Mouse (Mus musculus) ES-E14 (cell line): ENCODE measurements at regions not wholly inside any gene's neighbourhood (a gene's known extent, or its start where the extent isn't known, plus 50 kb on each side); places are given as distances from the start of the nearest gene placed in this dataset.
A peak's percentile ranks its signal among the peaks of the same experiment; 100 is the strongest.

Experiments used
- DNase-seq: peaks from one replicate; pipeline ENCODE4 v3.0.0-alpha.2; 2013; ENCODE audit warnings: low read depth, low spot score
- H3K27ac ChIP-seq: 2 replicates; pipeline ENCODE4 v1.5.1; 2012; ENCODE audit warnings: low read depth, mild to moderate bottlenecking, low read length, moderate library complexity, mixed read lengths; ENCODE audit not compliant: poor library complexity, insufficient read depth, severe bottlenecking
- H3K36me3 ChIP-seq: 2 replicates; pipeline ENCODE4 v1.6.1; 2012; ENCODE audit warnings: mild to moderate bottlenecking, low read length, moderate library complexity, mixed read lengths; ENCODE audit not compliant: control insufficient read depth, poor library complexity, insufficient read depth, severe bottlenecking
- H3K4me1 ChIP-seq, 2 experiments: fragments of 150-350 bp in 1 of 2; sonication (generic) in 1 of 2; 2 replicates each; pipeline ENCODE4 v1.6.1; 2012; ENCODE audit warnings: low read length in 2 of 2, mild to moderate bottlenecking in 1 of 2, mixed read lengths in 1 of 2; ENCODE audit not compliant: control insufficient read depth in 2 of 2, insufficient read depth in 2 of 2, poor library complexity in 1 of 2
- H3K4me3 ChIP-seq, 2 experiments: fragments of 150-350 bp in 1 of 2; sonication (generic) in 1 of 2; 2 replicates each; pipeline ENCODE4 v1.5.1; 2012; ENCODE audit warnings: low read length in 2 of 2, low read depth in 1 of 2, mild to moderate bottlenecking in 1 of 2, mixed read lengths in 1 of 2; ENCODE audit not compliant: insufficient read depth in 1 of 2, poor library complexity in 1 of 2, severe bottlenecking in 1 of 2
- H3K9ac ChIP-seq: 2 replicates; pipeline ENCODE4 v1.6.1; 2012; ENCODE audit warnings: low read depth, mild to moderate bottlenecking, low read length, mixed read lengths; ENCODE audit not compliant: poor library complexity, insufficient read depth, severe bottlenecking
- H3K9me3 ChIP-seq: fragments of 150-350 bp; sonication (generic); 2 replicates; pipeline ENCODE4 v1.6.1; 2012; ENCODE audit warnings: low read depth, mild to moderate bottlenecking, low read length; ENCODE audit not compliant: control insufficient read depth, insufficient read depth
- CHD2 ChIP-seq: IDR thresholded peaks from 2 replicates; pipeline ENCODE4 v1.6.1; 2014; ENCODE audit warnings: mild to moderate bottlenecking, low read depth, low read length, inconsistent platforms
- HCFC1 ChIP-seq: IDR thresholded peaks from 2 replicates; pipeline ENCODE4 v1.6.1; 2012; ENCODE audit warnings: low read length, inconsistent platforms, borderline replicate concordance; ENCODE audit not compliant: insufficient read depth
- MAFK ChIP-seq: IDR thresholded peaks from 2 replicates; pipeline ENCODE4 v1.6.1; 2014; ENCODE audit warnings: mild to moderate bottlenecking, low read depth, low read length, inconsistent platforms; ENCODE audit not compliant: insufficient read depth
- ZC3H11A ChIP-seq: IDR thresholded peaks from 2 replicates; pipeline ENCODE4 v1.6.1; 2012; ENCODE audit warnings: low read depth, mild to moderate bottlenecking, inconsistent platforms, low read length, borderline replicate concordance
- ZNF384 ChIP-seq: IDR thresholded peaks from 2 replicates; pipeline ENCODE4 v1.6.1; 2012; ENCODE audit warnings: low read depth, low read length, inconsistent platforms
- in situ Hi-C, 2 experiments: fragments of 600-800 bp; cut with MboI; formaldehyde crosslinking; loops; one replicate each; pipeline ENCODE4 v1.15.1; 2025; ENCODE audit warnings: low sequenced_read_pairs in 2 of 2, inconsistent platforms in 1 of 2; ENCODE audit not compliant: unreplicated experiment in 2 of 2

GRCm38 (mm10) chr5:112018925-112019324 is 233.4 kb downstream of the Cryba4 start:
- Histone ChIP-seq H3K4me3 (no peak overlapping the region), H3K36me3 (no peaks in the 10 kb centered on the region), H3K4me1 (no peaks in the 10 kb centered on the region), H3K9me3 (no peaks in the 10 kb centered on the region), H3K9ac (no peak overlapping the region), H3K27ac (no peak overlapping the region)
- no peak for DNase-seq
- no peak for TF ChIP-seq HCFC1
- TF ChIP-seq ZNF384: no peak
- no peak for TF ChIP-seq CHD2
- TF ChIP-seq MAFK: no peak
- no peak for TF ChIP-seq ZC3H11A
- in situ Hi-C loops: no loop called here

GRCm38 (mm10) chr5:112020882-112021281 is 231.4 kb downstream of the Cryba4 start:
- Histone ChIP-seq H3K9ac (no peak overlapping the region), H3K4me1 (no peaks in the 10 kb centered on the region), H3K4me3 (no peak overlapping the region), H3K36me3 (no peaks in the 10 kb centered on the region), H3K27ac (no peak overlapping the region), H3K9me3 (no peaks in the 10 kb centered on the region)
- in situ Hi-C loops: no loop called here
- TF ChIP-seq CHD2 (no peak), ZNF384 (no peak), MAFK (no peak), ZC3H11A (no peak), HCFC1 (no peak)
- DNase-seq: no peak

- H3K4me3 ChIP-seq: no peak overlapping the region
- H3K27ac ChIP-seq: no peak overlapping the region
- H3K9ac ChIP-seq: no peak overlapping the region
- no peak for DNase-seq
- H3K4me1 ChIP-seq: no peaks in the 10 kb centered on the region
- no peaks in the 10 kb centered on the region for H3K9me3 ChIP-seq
- in situ Hi-C loops: no loop called here
- no peaks in the 10 kb centered on the region for H3K36me3 ChIP-seq
- TF ChIP-seq CHD2 (no peak), HCFC1 (no peak), ZC3H11A (no peak), MAFK (no peak), ZNF384 (no peak)
Observed at GRCm38 (mm10) chr5:112029955-112030354, 222.4 kb downstream of the Cryba4 start.

GRCm38 (mm10) chr5:112032036-112032435 is 220.3 kb downstream of the Cryba4 start:
- Histone ChIP-seq H3K36me3 (no peaks in the 10 kb centered on the region), H3K27ac (no peak overlapping the region), H3K9ac (no peak overlapping the region), H3K4me1 (no peaks in the 10 kb centered on the region), H3K4me3 (no peak overlapping the region), H3K9me3 (no peaks in the 10 kb centered on the region)
- peak; percentile 50 for DNase-seq
- in situ Hi-C loops: no loop called here
- no peak for TF ChIP-seq MAFK

GRCm38 (mm10) chr5:112035426-112035825 is 216.9 kb downstream of the Cryba4 start:
- H3K27ac ChIP-seq: no peak overlapping the region
- DNase-seq: no peak
- no peak for TF ChIP-seq CHD2
- no peaks in the 10 kb centered on the region for H3K9me3 ChIP-seq
- H3K36me3 ChIP-seq: no peaks in the 10 kb centered on the region
- H3K4me3 ChIP-seq: no peak overlapping the region
- no peak overlapping the region for H3K9ac ChIP-seq
- in situ Hi-C loops: no loop called here
- no peaks in the 10 kb centered on the region for H3K4me1 ChIP-seq
